Mouse (Mus musculus) gastrocnemius, postnatal 36 days (tissue): ENCODE results near the gene Gabbr2. TPM values are rescaled to one million over a fixed set of nuclear protein-coding genes. Genes with fewer than 3 reads are reported as not detected.
"Not testable (repeated sequence)": the region's sequence is repeated elsewhere in the genome, so short reads cannot be mapped to it uniquely, and the experiment has no call there.

ENCODE experiments used
- DNase-seq, 2 experiments: peaks; one replicate each; pipeline ENCODE4 v3.0.0; 2022
- intact Hi-C: fragments of 180-260 bp; cut with DNase I; formaldehyde crosslinking; loops from one replicate; pipeline ENCODE4 v1.15.1; 2025
- total RNA-seq, 2 experiments: library from RNA; stranded (reverse); gene quantifications; 2 replicates each; pipeline ENCODE4 v1.2.3; 2021

The Gabbr2 gene
- total RNA-seq, 2 experiments from 2014 or later = 0.08 TPM; not detected in 1

DNA sequence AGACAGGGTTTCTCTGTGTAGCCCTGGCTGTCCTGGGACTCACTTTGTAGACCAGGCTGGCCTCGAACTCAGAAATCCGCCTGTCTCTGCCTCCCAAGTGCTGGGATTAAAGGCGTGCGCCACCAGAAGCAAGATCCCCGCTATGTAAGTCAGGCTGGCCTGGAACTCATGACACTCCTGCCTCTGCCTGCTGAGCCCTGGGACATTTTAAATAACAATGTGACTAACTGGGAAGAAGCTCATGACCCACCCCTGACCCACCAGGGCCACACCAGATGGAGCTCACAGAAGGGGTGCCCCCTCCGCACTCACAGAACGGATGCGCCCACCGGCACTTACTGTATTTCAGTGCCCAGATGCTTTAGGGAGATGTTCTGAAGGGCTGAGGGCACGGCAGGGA is 354.4 kb downstream of the Gabbr2 start:
- DNase-seq, intact Hi-C loops: not testable (repeated sequence)

DNA sequence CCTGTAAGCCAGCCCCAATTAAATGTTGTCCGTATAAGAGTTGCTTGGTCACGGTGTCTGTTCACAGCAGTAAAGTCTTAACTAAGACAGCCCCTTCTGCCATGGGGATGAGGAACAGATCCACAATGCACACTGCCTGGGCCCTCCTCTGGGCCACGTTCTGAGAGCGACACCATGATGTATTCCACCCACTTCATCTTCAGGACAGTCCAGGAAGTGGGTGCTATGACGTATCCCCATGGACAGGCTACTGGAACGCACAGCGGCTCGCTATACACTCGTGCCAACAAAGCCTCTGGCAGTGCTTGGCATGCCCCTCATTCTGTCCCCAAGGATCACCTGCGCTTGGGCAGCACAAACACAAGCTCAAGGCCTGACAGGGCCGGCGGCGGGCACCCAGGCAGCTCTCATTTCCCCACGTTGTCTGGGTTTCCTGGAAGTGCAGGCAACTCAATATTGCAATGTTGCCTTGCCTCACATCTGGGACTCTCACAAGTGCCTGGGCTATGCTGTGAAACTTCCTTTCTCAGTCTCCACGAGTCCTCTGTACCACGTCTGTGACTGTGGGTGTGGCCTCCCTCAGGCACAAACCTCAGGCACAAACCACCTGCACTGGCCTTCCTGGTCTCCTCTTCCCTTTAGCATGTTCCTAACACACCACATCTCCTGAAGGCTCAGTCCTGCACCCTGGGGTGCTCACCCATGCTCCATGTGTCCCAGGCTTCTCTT is 355.8 kb downstream of the Gabbr2 start:
- intact Hi-C loops = no loop called here
- no peak for DNase-seq

DNA sequence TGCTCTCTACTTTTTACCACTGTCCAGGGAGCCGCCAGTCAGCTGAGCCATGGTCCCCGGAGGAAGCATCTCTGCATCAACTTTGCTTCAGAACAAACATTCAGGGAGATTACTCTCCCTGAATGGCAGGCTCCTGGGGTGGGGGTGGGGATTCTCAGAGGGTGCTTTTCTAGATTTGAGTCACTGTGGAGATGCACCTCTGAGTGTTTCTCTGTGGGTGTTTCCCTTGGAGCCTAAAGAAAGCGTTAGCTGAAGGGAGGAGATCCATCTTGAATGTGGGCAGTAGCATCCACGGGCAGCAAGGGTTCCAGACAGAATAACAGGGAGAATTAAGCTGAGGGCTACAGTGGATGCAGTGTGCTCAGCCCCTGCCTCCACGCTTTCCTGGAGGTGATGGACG is 356.8 kb downstream of the Gabbr2 start:
- no peak for DNase-seq
- intact Hi-C loops = no loop called here

DNA sequence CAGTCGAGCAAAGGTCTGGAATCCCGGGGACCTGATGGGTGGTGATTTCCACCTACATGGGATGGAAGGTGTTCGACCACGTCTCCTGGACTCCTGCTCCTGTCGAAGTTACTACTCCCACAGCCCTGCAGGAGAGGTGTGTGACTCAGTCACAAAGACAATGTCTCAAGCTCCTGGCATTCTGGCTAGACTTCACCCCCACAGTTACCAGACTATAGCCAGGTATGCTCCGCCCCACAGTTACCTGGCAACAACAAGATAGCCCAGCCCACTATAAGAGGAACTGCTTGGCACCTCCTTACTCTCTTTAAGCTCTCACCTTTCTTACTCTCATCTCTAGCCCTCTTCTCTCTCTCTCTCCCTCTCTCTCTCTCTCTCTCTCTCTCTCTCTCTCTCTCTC is 358.1 kb downstream of the Gabbr2 start:
- intact Hi-C loops, DNase-seq: not testable (repeated sequence)

DNA sequence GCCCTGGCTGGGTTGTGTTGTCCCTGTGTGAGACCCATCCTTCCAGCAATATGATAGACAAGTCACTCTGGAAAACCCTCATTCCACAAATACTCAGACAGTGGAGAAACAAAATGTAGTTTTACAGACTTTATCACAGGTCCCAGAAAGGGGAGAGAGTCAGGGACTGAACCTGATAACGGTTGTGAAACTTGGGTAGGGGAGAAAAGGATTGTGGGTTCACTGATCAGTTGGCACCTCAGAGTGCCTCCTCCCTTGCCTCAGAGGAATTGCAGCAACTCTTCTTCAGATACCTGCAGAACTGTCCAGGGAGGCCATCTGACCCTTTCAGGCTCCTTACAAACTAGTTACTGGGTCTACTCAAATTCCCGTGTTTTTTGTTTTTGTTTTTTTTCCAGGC is 359.2 kb downstream of the Gabbr2 start:
- DNase-seq = no peak
- intact Hi-C loops = no loop called here

DNA sequence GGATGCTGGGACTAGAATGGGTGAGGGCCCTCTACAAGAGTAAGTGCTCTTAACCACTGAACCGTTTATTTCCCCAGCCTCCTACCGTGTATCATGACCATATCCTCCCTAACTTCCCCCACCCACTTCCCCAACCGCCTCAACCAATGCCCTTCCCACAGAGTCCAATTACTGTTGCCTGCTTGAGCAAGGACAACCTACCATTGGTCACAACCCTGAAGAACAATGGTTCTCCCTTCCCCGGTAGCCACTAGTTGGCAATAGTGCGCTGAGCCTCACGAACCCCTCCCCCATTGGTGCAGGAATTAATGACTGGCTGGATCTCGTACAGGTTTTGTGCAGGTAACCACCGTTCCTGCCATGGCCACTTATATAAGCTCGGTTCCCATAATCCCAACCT is 361.3 kb downstream of the Gabbr2 start:
- no peak for DNase-seq
- intact Hi-C loops = no loop called here

DNA sequence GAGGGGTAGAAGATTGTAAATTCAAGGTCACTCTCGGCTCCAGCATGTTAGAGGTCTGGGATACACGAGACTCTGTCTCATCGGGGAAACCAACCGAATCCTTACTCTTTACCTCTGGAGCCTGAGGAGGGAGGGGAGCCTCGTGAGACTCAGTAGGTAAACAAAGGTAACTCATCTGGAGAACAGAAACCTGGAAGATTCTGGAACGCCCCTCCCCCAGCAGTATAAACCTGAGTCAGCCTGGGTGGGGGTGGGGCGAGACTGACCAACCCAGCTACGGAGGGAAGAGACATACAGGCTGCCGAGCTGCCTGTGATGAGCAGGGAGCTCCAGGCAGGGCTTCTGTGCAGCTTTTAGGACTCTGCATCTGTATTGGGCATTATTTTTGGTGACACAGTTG is 362.8 kb downstream of the Gabbr2 start:
- intact Hi-C loops = no loop called here
- no peak for DNase-seq

DNA sequence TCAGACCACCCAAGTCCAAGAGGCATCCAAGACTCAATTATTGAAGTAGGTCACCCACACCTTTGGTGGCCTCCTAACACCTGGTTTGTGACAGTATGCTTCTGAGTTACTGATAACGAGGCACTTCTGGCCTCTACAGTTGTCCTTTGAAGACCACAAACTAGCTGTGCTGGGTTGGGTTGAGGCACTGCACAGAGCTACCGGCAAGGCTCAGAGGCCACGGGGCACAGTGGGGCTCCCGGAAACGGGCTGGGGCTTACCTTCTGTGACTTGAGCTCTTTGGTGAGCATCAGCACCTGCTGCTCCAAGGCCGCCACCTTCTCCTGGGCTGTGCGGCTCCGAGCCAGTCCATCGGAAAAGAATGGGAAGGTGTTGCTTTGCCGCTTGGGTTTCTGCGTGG is 363.6 kb downstream of the Gabbr2 start:
- intact Hi-C loops = no loop called here

DNA sequence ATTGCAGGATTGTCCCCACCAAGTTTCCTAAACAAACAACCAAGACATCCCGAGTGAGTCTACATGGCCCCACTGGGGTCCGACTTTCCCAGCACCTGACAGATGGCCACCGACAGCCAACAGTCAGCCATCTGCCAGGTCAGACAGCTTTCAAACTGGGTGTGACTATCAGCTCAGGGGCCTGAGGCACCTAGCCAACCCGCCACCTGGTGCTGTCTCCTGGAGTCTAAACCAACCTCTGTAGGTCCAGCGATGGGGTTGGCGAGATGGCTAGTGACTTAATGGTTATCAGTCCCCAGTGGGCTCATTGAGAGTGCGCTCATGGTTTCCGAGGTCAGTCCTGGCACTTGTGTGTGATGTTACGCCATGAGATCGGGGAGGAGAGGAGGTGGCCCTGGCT is 366.6 kb downstream of the Gabbr2 start:
- intact Hi-C loops = no loop called here

More for the DNA sequence above, 363.6 kb downstream of the Gabbr2 start:
- no peak for DNase-seq

DNA sequence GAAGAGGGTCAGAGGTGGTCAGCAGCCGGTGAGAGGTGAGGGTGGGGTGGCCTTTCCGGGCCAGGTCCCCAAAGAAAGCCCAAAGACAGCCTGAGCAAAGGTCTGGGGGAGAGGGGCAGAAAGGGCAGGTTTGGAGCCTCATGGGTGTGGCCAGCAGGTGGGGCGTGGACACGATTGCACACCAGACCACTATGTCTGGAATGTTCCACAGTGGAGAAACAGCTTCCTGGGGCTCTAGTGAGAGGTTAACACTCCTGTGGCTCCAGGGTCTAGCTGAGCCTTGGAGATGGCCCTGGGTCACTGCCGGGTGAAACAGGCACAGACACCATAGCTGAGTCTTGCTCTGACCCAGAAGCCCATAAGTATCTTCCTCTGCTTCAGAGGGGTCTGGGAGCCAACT is 368.7 kb downstream of the Gabbr2 start:
- DNase-seq = no peak
- intact Hi-C loops = no loop called here

More for the DNA sequence above, 366.6 kb downstream of the Gabbr2 start:
- no peak for DNase-seq

DNA sequence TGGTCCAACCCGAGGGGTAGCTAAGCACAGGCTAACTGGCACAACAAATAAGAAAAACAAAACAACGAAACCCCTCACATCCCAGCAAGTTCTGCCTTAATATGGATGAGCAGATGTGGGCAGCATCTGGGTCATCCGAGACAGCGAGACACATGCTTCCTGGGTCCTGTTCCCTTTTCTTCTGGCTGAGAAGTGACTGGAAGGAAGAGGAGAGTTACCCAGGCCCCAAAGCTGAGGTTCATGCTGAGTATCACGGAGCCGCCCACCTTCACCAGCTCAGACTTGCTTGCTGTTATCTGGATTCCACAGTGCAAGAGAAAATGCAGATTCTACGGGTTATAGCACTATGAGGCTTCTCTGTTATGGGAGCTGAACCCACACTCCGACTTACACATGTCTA is 370.7 kb downstream of the Gabbr2 start:
- intact Hi-C loops = no loop called here
- DNase-seq = no peak

DNA sequence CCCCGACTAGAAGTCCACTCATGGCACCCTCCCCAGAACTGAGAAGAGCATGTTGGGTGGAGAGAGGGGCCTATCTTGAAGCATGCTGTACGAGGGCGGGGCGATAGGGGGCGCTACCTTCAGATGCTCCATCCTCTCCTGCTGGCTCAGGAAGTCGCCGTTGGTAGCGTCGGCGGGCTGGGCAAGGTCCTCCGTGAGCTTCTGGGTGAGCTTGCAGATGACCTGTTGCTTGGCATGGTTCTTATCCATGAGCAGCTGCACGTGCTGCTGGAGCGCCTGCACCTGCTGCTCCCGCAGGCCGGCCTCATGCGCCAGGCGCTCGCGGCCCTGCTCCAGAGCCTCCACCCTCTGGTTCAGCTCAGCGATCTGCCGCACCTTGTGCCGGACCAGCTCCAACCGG is 371.3 kb downstream of the Gabbr2 start:
- DNase-seq = no peak
- intact Hi-C loops = no loop called here

DNA sequence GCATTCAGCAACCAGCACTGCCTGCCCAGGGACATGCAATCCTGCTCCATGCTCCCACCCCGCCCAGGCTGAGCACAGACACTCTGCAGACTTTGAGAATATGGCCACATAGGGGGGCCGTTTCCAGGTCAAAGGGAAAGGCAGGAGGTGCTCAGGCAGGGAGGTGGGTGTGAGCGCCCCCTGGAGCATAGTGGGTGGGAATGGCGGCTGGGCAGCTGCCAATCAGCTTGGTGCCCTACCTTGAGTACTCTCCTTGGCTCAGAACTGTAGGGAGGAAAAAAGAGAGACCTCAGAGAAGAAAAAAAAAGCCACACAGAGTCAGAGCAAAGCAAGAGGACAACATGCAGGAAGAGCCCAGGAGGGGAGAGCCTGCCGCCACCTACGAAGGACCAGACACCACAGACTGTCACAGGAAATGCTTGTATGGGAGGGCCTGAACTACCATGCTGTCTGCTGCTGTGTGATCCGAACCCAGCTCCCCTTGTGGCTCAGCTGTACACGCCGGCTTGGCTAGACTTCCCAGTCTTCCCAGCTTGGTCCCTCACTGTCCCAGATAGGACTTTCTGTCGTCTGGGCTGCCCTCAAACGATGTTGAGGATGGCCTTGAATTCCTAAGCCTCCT is 373.4 kb downstream of the Gabbr2 start:
- DNase-seq = no peak
- intact Hi-C loops = no loop called here

DNA sequence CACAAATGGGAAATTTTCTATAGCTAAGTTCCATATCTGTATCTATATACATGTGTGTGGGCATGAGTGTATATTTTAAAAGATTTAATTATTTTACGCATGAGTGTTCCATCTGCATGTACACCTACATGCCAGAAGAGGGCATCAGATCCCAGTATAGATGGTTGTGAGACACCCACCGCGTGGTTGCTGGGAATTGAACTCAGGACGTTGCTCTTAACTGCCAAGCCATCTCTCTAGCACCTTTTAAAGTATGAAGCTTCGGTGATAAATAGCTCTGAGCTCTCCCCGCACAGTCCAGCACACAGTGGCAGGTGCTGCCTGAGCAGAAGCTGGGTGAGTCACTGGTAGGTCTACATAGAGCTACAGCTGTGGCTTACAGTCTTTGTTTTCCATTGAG is 374.3 kb downstream of the Gabbr2 start:
- no peak for DNase-seq
- intact Hi-C loops = no loop called here

DNA sequence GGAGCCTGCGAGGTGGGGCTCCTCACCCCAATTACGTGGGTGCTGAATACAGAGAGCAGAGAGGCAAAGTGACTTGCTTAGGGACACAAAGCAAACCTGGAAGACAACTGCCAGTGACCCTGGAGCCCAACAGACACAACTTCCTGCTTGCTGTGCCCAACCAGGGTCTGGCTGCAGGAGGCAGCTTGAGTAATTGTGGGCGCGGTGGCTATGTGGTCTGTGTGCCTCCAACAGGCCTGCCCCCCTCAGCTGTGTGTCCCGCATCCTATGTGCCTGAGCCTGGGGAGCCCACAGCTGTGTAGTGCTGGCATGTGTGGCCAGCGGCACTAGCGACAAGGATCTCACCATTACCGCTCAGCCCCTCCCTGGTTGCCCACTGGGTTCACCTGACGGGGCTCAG is 377.0 kb downstream of the Gabbr2 start:
- DNase-seq = no peak
- intact Hi-C loops = loop anchor here (5.0 kb wide), 1 partner anchor 423 kb away; no protein-coding TSS in a partner anchor

DNA sequence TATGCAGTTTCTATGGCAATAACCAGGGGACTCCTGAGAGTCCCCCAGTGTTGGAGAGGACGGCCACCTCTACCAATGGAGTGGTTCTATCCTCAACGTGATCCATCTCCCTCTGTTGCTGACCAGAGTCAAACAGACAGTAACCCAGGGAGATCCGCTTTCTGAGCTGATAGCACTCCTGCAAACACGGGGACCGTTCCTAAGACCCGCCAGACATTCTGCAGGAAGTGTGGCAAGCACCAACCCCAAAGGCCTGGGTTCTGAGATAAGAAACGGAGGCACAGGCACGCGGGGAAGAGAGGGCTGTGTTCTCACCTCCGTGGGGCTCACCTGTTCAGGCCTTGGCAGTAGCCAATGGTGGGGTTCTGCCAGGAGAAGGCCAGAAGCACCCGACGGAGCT is 378.1 kb downstream of the Gabbr2 start:
- intact Hi-C loops = loop anchor here (2.0 to 5.0 kb wide), 2 partner anchors 45 to 424 kb away; no protein-coding TSS in a partner anchor
- no peak for DNase-seq

Other genes starting within 250 kb of the Gabbr2 start
- gene Anks6, start 65.6 kb upstream of the Gabbr2 start, total RNA-seq = 1 to 10 TPM; 1.3 TPM
- not detected for gene Galnt12, start 100.0 kb upstream of the Gabbr2 start, total RNA-seq
- gene Col15a1, start 216.3 kb upstream of the Gabbr2 start, total RNA-seq = 10 to 100 TPM; 44.6 to 76.0 TPM